Mouse (Mus musculus): Measurements from ENCODE around the gene Colgalt1. TPM values are rescaled to one million over a fixed set of nuclear protein-coding genes. Genes with fewer than 3 reads are reported as not detected.
A peak's percentile ranks its signal among the peaks of the same experiment; 100 is the strongest.

Colgalt1 gene
- total and polyA plus RNA-seq, 3 experiments = 72.0 to 85.3 (median 73.7) TPM

DNA sequence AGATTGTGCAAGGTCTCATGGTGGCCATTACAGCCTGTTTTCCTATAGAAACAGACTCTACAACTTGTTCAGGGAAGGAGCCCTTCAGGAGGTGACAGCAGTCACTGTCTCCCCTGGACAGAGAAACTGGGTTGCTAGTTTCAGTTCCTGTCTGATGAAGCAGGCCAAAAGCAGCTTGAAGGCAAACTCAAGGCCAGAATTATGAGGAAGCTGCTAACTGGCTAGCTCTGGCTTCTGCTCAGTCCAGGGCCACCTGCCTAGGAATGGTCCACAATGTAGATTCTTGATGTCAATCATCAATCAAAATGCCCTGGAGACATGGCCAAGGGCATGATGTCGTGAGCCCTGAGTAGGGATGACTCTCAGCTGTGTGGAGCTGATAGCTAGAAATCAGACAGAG is 14.3 kb downstream of the Colgalt1 start (continued):
- TF ChIP-seq NELFE (IDR thresholded peaks at IDR 0.05; ENCODE audit: low read depth, low read length) (no peak), MAFK (IDR thresholded peaks at IDR 0.05; ENCODE audit: insufficient replicate concordance, low read length) (no peak), POLR2A (IDR thresholded peaks at IDR 0.05; ENCODE audit: low read depth, low read length) (0 out of 2 replicates have a peak, but pooled peaks have one; percentile 22), ZNF384 (IDR thresholded peaks at IDR 0.05; ENCODE audit: low read depth, low read length) (no peak), USF1 (IDR thresholded peaks at IDR 0.05; ENCODE audit: low read depth, low read length) (no peak), EP300 (IDR thresholded peaks at IDR 0.05; ENCODE audit: low read length) (peak; percentile 94), CHD1 (IDR thresholded peaks at IDR 0.05; ENCODE audit: low read depth, low read length) (no peak), MAZ (IDR thresholded peaks at IDR 0.05; ENCODE audit: low read depth, low read length) (no peak)

DNA sequence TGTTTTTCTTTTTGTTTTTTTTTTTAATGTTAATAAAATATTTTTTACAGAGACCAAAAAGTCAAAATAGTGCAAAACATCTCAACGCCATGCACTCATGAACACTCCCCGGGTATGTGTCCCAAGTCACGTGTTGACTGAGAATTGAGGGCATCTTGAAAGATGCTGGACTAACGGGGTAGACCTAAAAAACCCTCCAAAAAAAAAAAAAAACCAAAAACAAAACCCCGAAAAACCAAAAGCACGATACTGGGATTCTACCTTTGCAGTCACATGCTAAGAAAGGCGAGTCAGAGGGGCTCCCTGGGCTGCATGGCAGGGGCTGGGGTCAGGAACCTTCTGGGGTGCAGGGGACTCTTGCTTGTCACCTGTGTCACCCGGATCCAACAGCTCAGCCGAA is 16.0 kb downstream of the Colgalt1 start:
- H3K36me3 ChIP-seq (replicated peaks in 1 of 2; ENCODE audit: control insufficient read depth in 1 of 2, insufficient read depth in 1 of 2, low read length in 1 of 2) = peaks cover 36 to 70% of the 10 kb centered on the region in 2 experiments
- TF ChIP-seq ZNF384 (IDR thresholded peaks at IDR 0.05; ENCODE audit: low read depth, low read length) (peak; percentile 87), SIN3A (IDR thresholded peaks at IDR 0.05; ENCODE audit: low read length) (no peak; the same call in 1 of the 2 replicates), JUN (IDR thresholded peaks at IDR 0.05; ENCODE audit: insufficient read depth, low read depth, low read length) (no peak), BHLHE40 (IDR thresholded peaks at IDR 0.05; ENCODE audit: low read depth, low read length) (peak; percentile 84), USF1 (IDR thresholded peaks at IDR 0.05; ENCODE audit: low read depth, low read length) (peak; percentile 48), MXI1 (IDR thresholded peaks at IDR 0.05; ENCODE audit: low read depth, low read length) (peak; percentile 14; the same call in 1 of the 2 replicates), MAX (IDR thresholded peaks at IDR 0.05; ENCODE audit: low read length) (peak; percentile 68)
- in situ Hi-C loops (cut with MboI; ENCODE audit: low pct_ligation_motif_present, low pct_unique_long_range_greater_than_20kb, low sequenced_read_pairs) (no loop called here), dilution Hi-C loops (cut with MboI; ENCODE audit: extremely low pct_ligation_motif_present, extremely low pct_unique_long_range_greater_than_20kb, low sequenced_read_pairs) (no loop called here)
- DNase-seq (ENCODE audit: extremely low read depth) = no peak
- H3K27ac ChIP-seq (ENCODE audit: insufficient read depth, low read depth) = peak overlapping the region; percentile 99
- H3K79me2 ChIP-seq (replicated peaks; ENCODE audit: control insufficient read depth, extremely low read depth, insufficient read depth, poor library complexity, severe bottlenecking) = no peaks in the 10 kb centered on the region
- H3K4me2 ChIP-seq (ENCODE audit: insufficient read depth, low read depth, poor library complexity, severe bottlenecking) = peak overlapping the region; percentile 84
- H3K4me1 ChIP-seq (ENCODE audit: control insufficient read depth in 1 of 2, insufficient read depth in 2 of 2) = peaks cover 42 to 66% of the 10 kb centered on the region in 2 experiments
- no peak overlapping the region for H3K4me3 ChIP-seq (replicated peaks in 1 of 3; ENCODE audit: low read depth in 2 of 3, low read length in 2 of 3, poor library complexity in 1 of 3)
- no peak overlapping the region for H3K9ac ChIP-seq (ENCODE audit: insufficient read depth, low read depth)
- no peaks in the 10 kb centered on the region for H3K27me3 ChIP-seq (replicated peaks)
- H3K9me3 ChIP-seq (replicated peaks; ENCODE audit: low read length) = peaks cover 32% of the 10 kb centered on the region

- peak overlapping the region; percentile 99 for H3K27ac ChIP-seq (ENCODE audit: insufficient read depth, low read depth)
- TF ChIP-seq MAX (IDR thresholded peaks at IDR 0.05; ENCODE audit: low read length) (0 out of 2 replicates have a peak, but pooled peaks have one; percentile 16), TCF12 (IDR thresholded peaks at IDR 0.05; ENCODE audit: low read depth, low read length) (peak; percentile 81), TBP (conservative IDR thresholded peaks at IDR 0.05; ENCODE audit: low read depth, low read length) (peak; percentile 85), NELFE (IDR thresholded peaks at IDR 0.05; ENCODE audit: low read depth, low read length) (no peak), IRF4 (IDR thresholded peaks at IDR 0.05; ENCODE audit: low read depth, low read length) (peak; percentile 55), MXI1 (IDR thresholded peaks at IDR 0.05; ENCODE audit: low read depth, low read length) (peak; percentile 60), BHLHE40 (IDR thresholded peaks at IDR 0.05; ENCODE audit: low read depth, low read length) (peak; percentile 4; the same call in 1 of the 2 replicates), HCFC1 (IDR thresholded peaks at IDR 0.05; ENCODE audit: low read depth, low read length) (no peak), ETS1 (conservative IDR thresholded peaks at IDR 0.05; ENCODE audit: low read depth, low read length) (peak; percentile 79; the same call in 1 of the 2 replicates), RCOR1 (conservative IDR thresholded peaks at IDR 0.05; ENCODE audit: low read depth, low read length) (no peak), ZNF384 (IDR thresholded peaks at IDR 0.05; ENCODE audit: low read depth, low read length) (no peak), CHD2 (IDR thresholded peaks at IDR 0.05; ENCODE audit: low read length) (peak; percentile 62), MEF2A (IDR thresholded peaks at IDR 0.05; ENCODE audit: borderline replicate concordance, low read depth, low read length) (peak; percentile 63), ELF1 (IDR thresholded peaks at IDR 0.05; ENCODE audit: low read depth, low read length) (peak; percentile 73), GABPA (IDR thresholded peaks at IDR 0.05; ENCODE audit: insufficient replicate concordance, low read depth, low read length) (no peak), SIN3A (IDR thresholded peaks at IDR 0.05; ENCODE audit: low read length) (peak; percentile 47; the same call in 1 of the 2 replicates), CHD1 (IDR thresholded peaks at IDR 0.05; ENCODE audit: low read depth, low read length) (peak; percentile 85), ZMIZ1 (IDR thresholded peaks at IDR 0.05; ENCODE audit: low read depth, low read length) (peak; percentile 42; the same call in 1 of the 2 replicates), MAZ (IDR thresholded peaks at IDR 0.05; ENCODE audit: low read depth, low read length) (peak; percentile 63; the same call in 1 of the 2 replicates), RAD21 (IDR thresholded peaks at IDR 0.05; ENCODE audit: low read depth, low read length) (no peak), NRF1 (IDR thresholded peaks at IDR 0.05; ENCODE audit: low read depth, low read length) (no peak)
These were observed 16.7 kb downstream of the Colgalt1 start for GRCm38 (mm10) chr8:71627265-71628099.

More at GRCm38 (mm10) chr8:71627265-71628099, 16.7 kb downstream of the Colgalt1 start:
- H3K4me2 ChIP-seq (ENCODE audit: insufficient read depth, low read depth, poor library complexity, severe bottlenecking) = peak overlapping the region; percentile 84
- H3K9me3 ChIP-seq (replicated peaks; ENCODE audit: low read length) = peaks cover 25% of the 10 kb centered on the region
- H3K9ac ChIP-seq (ENCODE audit: insufficient read depth, low read depth) = peak overlapping the region; percentile 60
- dilution Hi-C loops (cut with MboI; ENCODE audit: extremely low pct_ligation_motif_present, extremely low pct_unique_long_range_greater_than_20kb, low sequenced_read_pairs) = no loop called here
- peaks cover 29 to 63% of the 10 kb centered on the region in 2 experiments for H3K36me3 ChIP-seq (replicated peaks in 1 of 2; ENCODE audit: control insufficient read depth in 1 of 2, insufficient read depth in 1 of 2, low read length in 1 of 2)
- peak; percentile 81 for DNase-seq (ENCODE audit: extremely low read depth)
- no peaks in the 10 kb centered on the region for H3K79me2 ChIP-seq (replicated peaks; ENCODE audit: control insufficient read depth, extremely low read depth, insufficient read depth, poor library complexity, severe bottlenecking)
- H3K4me3 ChIP-seq (replicated peaks in 1 of 3; ENCODE audit: low read depth in 2 of 3, low read length in 2 of 3, poor library complexity in 1 of 3) = peak overlapping the region in 2 of 3 experiments; percentile 17 to 31
- peaks cover 44 to 74% of the 10 kb centered on the region in 2 experiments for H3K4me1 ChIP-seq (ENCODE audit: control insufficient read depth in 1 of 2, insufficient read depth in 2 of 2)
- in situ Hi-C loops (cut with MboI; ENCODE audit: low pct_ligation_motif_present, low pct_unique_long_range_greater_than_20kb, low sequenced_read_pairs) = no loop called here
- no peaks in the 10 kb centered on the region for H3K27me3 ChIP-seq (replicated peaks)

Data from CH12.LX (cell line).